Mouse (Mus musculus): ENCODE measurements at regions not wholly inside any gene's neighbourhood (a gene's known extent, or its start where the extent isn't known, plus 50 kb on each side); places are given as distances from the start of the nearest gene placed in this dataset.

- DNase-seq (ENCODE audit: inconsistent ontology term): no peak
These were observed 120.1 kb upstream of the Gm26657 start for GRCm38 (mm10) chr4:56619803-56620202.

- DNase-seq (ENCODE audit: inconsistent ontology term): no peak
These were observed 120.8 kb upstream of the Gm26657 start for GRCm38 (mm10) chr4:56619054-56619453.

GRCm38 (mm10) chr4:56618433-56618832, 121.4 kb upstream of the Gm26657 start:
- no peak for DNase-seq (ENCODE audit: inconsistent ontology term)

- DNase-seq (ENCODE audit: inconsistent ontology term): peak; percentile 95
These were observed 122.1 kb upstream of the Gm26657 start for GRCm38 (mm10) chr4:56617661-56618360.

GRCm38 (mm10) chr4:56612325-56612724, 127.5 kb upstream of the Gm26657 start:
- DNase-seq (ENCODE audit: inconsistent ontology term): no peak

GRCm38 (mm10) chr4:56611751-56612150, 128.1 kb upstream of the Gm26657 start:
- DNase-seq (ENCODE audit: inconsistent ontology term): peak; percentile 27

GRCm38 (mm10) chr4:56610273-56610672, 129.6 kb upstream of the Gm26657 start:
- DNase-seq (ENCODE audit: inconsistent ontology term): no peak

GRCm38 (mm10) chr4:56608701-56609100, 131.2 kb upstream of the Gm26657 start:
- DNase-seq (ENCODE audit: inconsistent ontology term): peak; percentile 26

GRCm38 (mm10) chr4:56598398-56598797, 141.5 kb upstream of the Gm26657 start:
- DNase-seq (ENCODE audit: inconsistent ontology term): no peak

GRCm38 (mm10) chr4:56597931-56598330, 141.9 kb upstream of the Gm26657 start:
- DNase-seq (ENCODE audit: inconsistent ontology term): peak; percentile 78

GRCm38 (mm10) chr4:56582405-56582804, 157.5 kb upstream of the Gm26657 start:
- DNase-seq (ENCODE audit: inconsistent ontology term): peak; percentile 20

GRCm38 (mm10) chr4:56576837-56577548, 162.9 kb upstream of the Gm26657 start:
- peak; percentile 79 for DNase-seq (ENCODE audit: inconsistent ontology term)

GRCm38 (mm10) chr4:56552126-56552525, 187.7 kb upstream of the Gm26657 start:
- peak; percentile 42 for DNase-seq (ENCODE audit: inconsistent ontology term)

- peak; percentile 85 for DNase-seq (ENCODE audit: inconsistent ontology term)
These were observed 206.4 kb upstream of the Gm26657 start for GRCm38 (mm10) chr4:56533344-56533985.

GRCm38 (mm10) chr4:56532921-56533320, 206.9 kb upstream of the Gm26657 start:
- peak; percentile 91 for DNase-seq (ENCODE audit: inconsistent ontology term)

- peak; percentile 64 for DNase-seq (ENCODE audit: inconsistent ontology term)
These were observed 211.3 kb upstream of the Gm26657 start for GRCm38 (mm10) chr4:56528571-56528970.

GRCm38 (mm10) chr4:56524430-56524985, 215.4 kb upstream of the Gm26657 start:
- DNase-seq (ENCODE audit: inconsistent ontology term): no peak

GRCm38 (mm10) chr4:56507770-56508169, 232.1 kb upstream of the Gm26657 start:
- DNase-seq (ENCODE audit: inconsistent ontology term): no peak

- peak; percentile 85 for DNase-seq (ENCODE audit: inconsistent ontology term)
These were observed 233.1 kb upstream of the Gm26657 start for GRCm38 (mm10) chr4:56506786-56507185.

GRCm38 (mm10) chr4:56506067-56506466, 233.8 kb upstream of the Gm26657 start:
- DNase-seq (ENCODE audit: inconsistent ontology term): no peak

- DNase-seq (ENCODE audit: inconsistent ontology term): peak; percentile 54
These were observed 247.2 kb upstream of the Gm26657 start for GRCm38 (mm10) chr4:56492537-56493221.

- peak; percentile 27 for DNase-seq (ENCODE audit: inconsistent ontology term)
These were observed 250.5 kb upstream of the Gm26657 start for GRCm38 (mm10) chr4:56489361-56489760.
